Comparison of ENCODE assay signal across 8 mouse cellular contexts in genomic region chr8:120230081-120230480, GRCm38 (mm10). TPM values are rescaled to one million over a fixed set of nuclear protein-coding genes. Genes with fewer than 3 reads are reported as not detected.
DNase-seq lines count a peak whose midpoint lies in the region; ATAC-seq and TF ChIP-seq lines count a peak whose summit lies in the region.

No protein-coding gene starts in this region.

- TF ChIP-seq CTCF in liver, adult 2 months (IDR thresholded peaks at IDR 0.05; ENCODE audit: low read depth, low read length) = no peak

- 0 out of 2 replicates have a peak, but pooled peaks cover 4% of the 10 kb centered on the region for H3K4me1 ChIP-seq in liver, adult 2 months (ENCODE audit: control insufficient read depth, insufficient read depth, low read length)
- peaks cover 72% of the 10 kb centered on the region for H3K4me1 ChIP-seq in embryonic facial prominence, embryonic 14.5 days (ENCODE audit: control insufficient read depth, insufficient read depth, low read length)
- H3K4me1 ChIP-seq in intestine, embryonic 16.5 days (ENCODE audit: control insufficient read depth, insufficient read depth, low read length) = peaks cover 82% of the 10 kb centered on the region
- H3K4me1 ChIP-seq in neural tube, embryonic 14.5 days (ENCODE audit: control insufficient read depth, insufficient read depth, low read length) = peaks cover 70% of the 10 kb centered on the region

- no peaks in the 10 kb centered on the region for H3K79me2 ChIP-seq in liver, adult 2 months (ENCODE audit: control insufficient read depth, insufficient read depth, low read length)

- no peaks in the 10 kb centered on the region for H3K36me3 ChIP-seq in liver, adult 2 months (ENCODE audit: control insufficient read depth, insufficient read depth, low read length)
- no peaks in the 10 kb centered on the region for H3K36me3 ChIP-seq in embryonic facial prominence, embryonic 14.5 days (ENCODE audit: control insufficient read depth, insufficient read depth, low read length)
- H3K36me3 ChIP-seq in intestine, embryonic 16.5 days (ENCODE audit: control insufficient read depth, insufficient read depth, low read length) = no peaks in the 10 kb centered on the region
- no peaks in the 10 kb centered on the region for H3K36me3 ChIP-seq in neural tube, embryonic 14.5 days (ENCODE audit: control insufficient read depth, insufficient read depth, low read length)

- H3K4me3 ChIP-seq in liver, adult 2 months (ENCODE audit: insufficient read depth, low read depth, low read length) = peak overlapping the region; percentile 11; the same call in 1 of the 2 replicates
- peak overlapping the region; percentile 68 for H3K4me3 ChIP-seq in embryonic facial prominence, embryonic 14.5 days (ENCODE audit: low read depth, low read length)
- H3K4me3 ChIP-seq in intestine, embryonic 16.5 days (ENCODE audit: low read length) = peak overlapping the region; percentile 65
- peak overlapping the region; percentile 58 for H3K4me3 ChIP-seq in neural tube, embryonic 14.5 days (ENCODE audit: low read depth, low read length)

- no peak overlapping the region for H3K9ac ChIP-seq in liver, adult 2 months (ENCODE audit: low read depth, low read length)
- peak overlapping the region; percentile 75 for H3K9ac ChIP-seq in embryonic facial prominence, embryonic 14.5 days (ENCODE audit: low read depth, low read length)
- peak overlapping the region; percentile 74 for H3K9ac ChIP-seq in intestine, embryonic 16.5 days (ENCODE audit: low read depth, low read length)
- peak overlapping the region; percentile 75; the same call in 1 of the 2 replicates for H3K9ac ChIP-seq in neural tube, embryonic 14.5 days (replicated peaks; ENCODE audit: low read depth, low read length)

- H3K9me3 ChIP-seq in embryonic facial prominence, embryonic 14.5 days (ENCODE audit: control insufficient read depth, low read length) = no peaks in the 10 kb centered on the region
- H3K9me3 ChIP-seq in intestine, embryonic 16.5 days (ENCODE audit: control insufficient read depth, low read length) = no peaks in the 10 kb centered on the region
- no peaks in the 10 kb centered on the region for H3K9me3 ChIP-seq in neural tube, embryonic 14.5 days (ENCODE audit: control insufficient read depth, low read length)

- H3K27ac ChIP-seq in liver, adult 2 months (replicated peaks; ENCODE audit: insufficient read depth, low read depth, low read length) = no peak overlapping the region
- H3K27ac ChIP-seq in embryonic facial prominence, embryonic 14.5 days (replicated peaks; ENCODE audit: low read depth, low read length) = no peak overlapping the region
- H3K27ac ChIP-seq in intestine, embryonic 16.5 days (ENCODE audit: low read length) = no peak overlapping the region
- H3K27ac ChIP-seq in neural tube, embryonic 14.5 days (ENCODE audit: low read depth, low read length) = no peak overlapping the region

- DNase-seq in liver, adult 2 months (ENCODE audit: extremely low read depth, low read depth, low spot score) = no peak
- DNase-seq in liver = no peak
- no peak for DNase-seq in embryonic facial prominence, embryonic 14.5 days (ENCODE audit: low spot score)
- no peak for DNase-seq in left cerebral cortex, adult 18-20 months (ENCODE audit: low spot score in 2 of 2)
- no peak for DNase-seq in right cerebral cortex, adult 18-20 months
- DNase-seq in adrenal gland, adult 18-20 months (ENCODE audit: low spot score in 2 of 2) = no peak

- WGBS in liver, adult 2 months = 71% methylated on average over 22 of the region's 22 CpGs
- WGBS in embryonic facial prominence, embryonic 14.5 days = 6% methylated on average over 21 of the region's 22 CpGs
- 27% methylated on average over 22 of the region's 22 CpGs for whole genome bisulfite sequencing in intestine, embryonic 16.5 days
- 11% methylated on average over 22 of the region's 22 CpGs for WGBS in neural tube, embryonic 14.5 days

- ATAC-seq in embryonic facial prominence, embryonic 14.5 days (ENCODE audit: low read depth) = no peak
- ATAC-seq in intestine, embryonic 16.5 days = no peak
- no peak for ATAC-seq in neural tube, embryonic 14.5 days (ENCODE audit: low read depth)

- TF ChIP-seq POLR2A in liver, adult 2 months (IDR thresholded peaks at IDR 0.05; ENCODE audit: extremely low read depth, insufficient read depth, low read length) = no peak

- H3K27me3 ChIP-seq in liver, adult 2 months (ENCODE audit: control insufficient read depth, insufficient read depth, low read length) = peaks cover 4% of the 10 kb centered on the region
- no peaks in the 10 kb centered on the region; the same call in 1 of the 2 replicates for H3K27me3 ChIP-seq in embryonic facial prominence, embryonic 14.5 days (replicated peaks; ENCODE audit: control insufficient read depth, insufficient read depth, low read length)
- H3K27me3 ChIP-seq in intestine, embryonic 16.5 days (replicated peaks; ENCODE audit: control insufficient read depth, insufficient read depth, low read length) = peaks cover 21% of the 10 kb centered on the region; the same call in 1 of the 2 replicates
- no peaks in the 10 kb centered on the region for H3K27me3 ChIP-seq in neural tube, embryonic 14.5 days (ENCODE audit: control insufficient read depth, insufficient read depth, low read length)

- H3K4me2 ChIP-seq in embryonic facial prominence, embryonic 14.5 days (ENCODE audit: low read depth, low read length) = peak overlapping the region; percentile 98
- peak overlapping the region; percentile 97 for H3K4me2 ChIP-seq in intestine, embryonic 16.5 days (ENCODE audit: low read depth, low read length)
- peak overlapping the region; percentile 92 for H3K4me2 ChIP-seq in neural tube, embryonic 14.5 days (ENCODE audit: low read depth, low read length)

RNA-seq across cellular contexts. Expression of gene Gse1, which starts 1.8 kb away (rescaled TPM):
- total RNA-seq in liver, adult 2 months (2014; rRNA removed) = 2.6 and 3.6 TPM in 2 replicates
- 8.5 and 10.0 TPM in 2 replicates for polyA plus RNA-seq in liver, adult 2 months (2012; rRNA removed)
- 8.7 and 11.3 TPM in 2 replicates for polyA plus RNA-seq in embryonic facial prominence, embryonic 14.5 days (2014; fragmentation: Nextera tagmentation; extraction: Ambion mirVana)
- polyA plus RNA-seq in intestine, embryonic 16.5 days (2015; fragmentation: Nextera tagmentation; extraction: Ambion mirVana) = 7.3 and 8.3 TPM in 2 replicates
- 19.2 and 23.3 TPM in 2 replicates for polyA plus RNA-seq in neural tube, embryonic 14.5 days (2014; fragmentation: Nextera tagmentation; extraction: Ambion mirVana)
- 10 to 100 TPM; 79.8 to 90.8 TPM for total RNA-seq in left cerebral cortex, adult 18-20 months (2021)
- total RNA-seq in adrenal gland, adult 18-20 months (2021) = 10 to 100 TPM; 23.9 to 24.1 TPM

RNA-seq across cellular contexts. Expression of gene Fam92b, which starts 52.8 kb away (rescaled TPM):
- not detected in 2 replicates for total RNA-seq in liver, adult 2 months (2014; rRNA removed)
- polyA plus RNA-seq in liver, adult 2 months (2012; rRNA removed) = not detected in 2 replicates
- polyA plus RNA-seq in embryonic facial prominence, embryonic 14.5 days (2014; fragmentation: Nextera tagmentation; extraction: Ambion mirVana) = 2.4 and 3.5 TPM in 2 replicates
- polyA plus RNA-seq in intestine, embryonic 16.5 days (2015; fragmentation: Nextera tagmentation; extraction: Ambion mirVana) = 0.55 and 0.67 TPM in 2 replicates
- polyA plus RNA-seq in neural tube, embryonic 14.5 days (2014; fragmentation: Nextera tagmentation; extraction: Ambion mirVana) = 1.7 TPM in 2 replicates
- total RNA-seq in left cerebral cortex, adult 18-20 months (2021) = under 1 TPM in 1 of 2 experiments, not detected in 1; 0.63 TPM
- 1 to 10 TPM in 1 of 2 experiments, under 1 TPM in 1; 0.70 to 1.6 TPM for total RNA-seq in adrenal gland, adult 18-20 months (2021)

Comparison
In these comparisons a context has a peak if more than half of its experiments do, and no peak if none do; other contexts are left out.
1. H3K4me3 ChIP-seq: peak in every context shown above with its lines; median percentile 68 in embryonic facial prominence, embryonic 14.5 days; 65 in intestine, embryonic 16.5 days; 58 in neural tube, embryonic 14.5 days; 11 in liver, adult 2 months.